Mouse (Mus musculus) kidney, adult 2 months (tissue): Measurements from ENCODE around the gene Ccdc9b.

Experiments
- CTCF ChIP-seq: fragments of 200-500 bp; conservative IDR thresholded peaks from 2 replicates; pipeline ENCODE4 v1.5.1; 2011; ENCODE audit warnings: low read depth, mild to moderate bottlenecking, control low read depth, low read length, moderate library complexity, mixed read lengths; ENCODE audit not compliant: insufficient read depth, insufficient read length
- POLR2A ChIP-seq: fragments of 200-500 bp; IDR thresholded peaks from one replicate; pipeline ENCODE4 v1.6.1; 2011; ENCODE audit warnings: low read depth, low read length, control low read depth

DNA sequence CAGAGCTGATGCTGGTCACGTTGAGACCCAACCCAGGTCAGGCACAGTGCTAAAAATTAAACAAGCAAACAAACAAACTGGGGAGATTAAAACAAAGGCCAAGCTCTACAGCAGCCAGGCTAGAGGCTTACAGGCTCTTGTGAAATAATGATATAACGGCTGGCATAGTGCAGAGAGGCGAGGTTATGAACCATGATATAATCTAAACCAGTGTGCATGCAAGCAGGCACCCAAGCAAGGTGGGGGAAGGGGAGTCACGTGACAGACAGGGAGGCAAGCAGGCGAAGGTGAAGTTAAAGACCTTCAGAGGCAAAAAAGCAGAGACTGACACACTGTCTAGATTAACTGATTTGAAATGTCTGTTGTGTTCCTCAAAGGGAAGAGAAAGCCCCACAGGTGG is 20.6 kb upstream of the Ccdc9b start:
- TF ChIP-seq CTCF (no peak), POLR2A (no peak)
